Mouse (Mus musculus): ENCODE measurements around the gene Specc1l. TPM values are rescaled to one million over a fixed set of nuclear protein-coding genes. Genes with fewer than 3 reads are reported as not detected.
"Not testable (repeated sequence)": the region's sequence is repeated elsewhere in the genome, so short reads cannot be mapped to it uniquely, and the experiment has no call there.

Gene Specc1l
- polyA plus RNA-seq, 2 experiments from 2014 or later, result 10.4 to 14.0 TPM

GRCm38 (mm10) chr10:75318206-75318605 lies 106.3 kb downstream of the Specc1l start:
- no peak for ATAC-seq

- ATAC-seq, result peak; percentile 81
Measured at GRCm38 (mm10) chr10:75320321-75320720, 108.4 kb downstream of the Specc1l start.

GRCm38 (mm10) chr10:75322966-75323365 lies 111.1 kb downstream of the Specc1l start:
- ATAC-seq, result no peak

GRCm38 (mm10) chr10:75323986-75324385 lies 112.1 kb downstream of the Specc1l start:
- ATAC-seq, result no peak

GRCm38 (mm10) chr10:75324391-75324790 lies 112.5 kb downstream of the Specc1l start:
- no peak for ATAC-seq

- ATAC-seq, result no peak
Measured at GRCm38 (mm10) chr10:75325821-75326220, 113.9 kb downstream of the Specc1l start.

- peak; percentile 91 for ATAC-seq
Measured at GRCm38 (mm10) chr10:75326553-75326952, 114.7 kb downstream of the Specc1l start.

- ATAC-seq, result no peak
Measured at GRCm38 (mm10) chr10:75327081-75327480, 115.2 kb downstream of the Specc1l start.

- ATAC-seq, result no peak
Measured at GRCm38 (mm10) chr10:75328201-75328704, 116.4 kb downstream of the Specc1l start.

- ATAC-seq, result no peak
Measured at GRCm38 (mm10) chr10:75332268-75332667, 120.4 kb downstream of the Specc1l start.

- ATAC-seq, result no peak
Measured at GRCm38 (mm10) chr10:75333176-75333776, 121.4 kb downstream of the Specc1l start.

- no peak for ATAC-seq
Measured at GRCm38 (mm10) chr10:75334175-75334574, 122.3 kb downstream of the Specc1l start.

GRCm38 (mm10) chr10:75335075-75335474 lies 123.2 kb downstream of the Specc1l start:
- ATAC-seq, result no peak

- ATAC-seq, result no peak
Measured at GRCm38 (mm10) chr10:75337231-75337630, 125.4 kb downstream of the Specc1l start.

GRCm38 (mm10) chr10:75338852-75339251 lies 127.0 kb downstream of the Specc1l start:
- no peak for ATAC-seq

- ATAC-seq, result no peak
Measured at GRCm38 (mm10) chr10:75339377-75339776, 127.5 kb downstream of the Specc1l start.

- no peak for ATAC-seq
Measured at GRCm38 (mm10) chr10:75341936-75342335, 130.1 kb downstream of the Specc1l start.

GRCm38 (mm10) chr10:75344563-75344962 lies 132.7 kb downstream of the Specc1l start:
- ATAC-seq, result not testable (repeated sequence)

- no peak for ATAC-seq
Measured at GRCm38 (mm10) chr10:75345265-75345664, 133.4 kb downstream of the Specc1l start.

- ATAC-seq, result no peak
Measured at GRCm38 (mm10) chr10:75350564-75350963, 138.7 kb downstream of the Specc1l start.

- no peak for ATAC-seq
Measured at GRCm38 (mm10) chr10:75352541-75352940, 140.7 kb downstream of the Specc1l start.

- ATAC-seq, result peak; percentile 93
Measured at GRCm38 (mm10) chr10:75353838-75354241, 142.0 kb downstream of the Specc1l start.

GRCm38 (mm10) chr10:75355341-75355740 lies 143.5 kb downstream of the Specc1l start:
- ATAC-seq, result no peak
